Mouse (Mus musculus): ENCODE data around the gene Erp44.

DNA sequence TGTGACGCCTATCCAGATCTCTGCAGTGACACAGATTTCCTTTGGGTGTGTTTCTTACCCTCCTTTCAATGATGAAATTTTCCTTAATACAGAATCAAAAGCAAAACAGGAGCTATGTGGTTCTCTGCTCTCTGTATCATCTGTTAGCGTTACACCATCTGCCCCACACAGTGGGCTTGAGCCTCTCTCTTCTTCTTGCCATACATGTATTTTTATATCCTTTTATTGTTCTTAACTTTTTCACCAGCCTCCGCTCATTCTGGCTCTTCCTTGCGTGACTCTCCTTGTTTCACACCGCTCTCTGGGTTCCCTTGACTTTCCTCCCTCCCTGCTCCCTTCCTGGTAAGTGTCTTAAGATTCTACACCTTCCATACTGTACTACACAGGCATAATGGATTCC is 126.1 kb downstream of the Erp44 start:
- no peak for TF ChIP-seq CTCF (conservative IDR thresholded peaks at IDR 0.05; ENCODE audit: low read length)
- TF ChIP-seq NANOG (IDR thresholded peaks at IDR 0.05; ENCODE audit: borderline replicate concordance, low read length): no peak

All from E14TG2a.4 (cell line).